Mouse (Mus musculus) ES-Bruce4 (cell line): Measurements from ENCODE around the gene Apoa5. TPM values are rescaled to one million over a fixed set of nuclear protein-coding genes. Genes with fewer than 3 reads are reported as not detected.

Source experiments
- H3K27ac ChIP-seq: 2 replicates; pipeline ENCODE4 v1.5.1; 2012; ENCODE audit warnings: low read length, inconsistent platforms; ENCODE audit not compliant: insufficient read depth
- H3K27me3 ChIP-seq: 2 replicates; pipeline ENCODE4 v1.6.1; 2012; ENCODE audit warnings: mild to moderate bottlenecking, low read length, inconsistent platforms; ENCODE audit not compliant: control insufficient read depth, poor library complexity, insufficient read depth, severe bottlenecking
- H3K36me3 ChIP-seq: 2 replicates; pipeline ENCODE4 v1.6.1; 2012; ENCODE audit warnings: inconsistent platforms, mild to moderate bottlenecking, low read length, moderate library complexity; ENCODE audit not compliant: control insufficient read depth, poor library complexity, insufficient read depth, severe bottlenecking
- H3K4me1 ChIP-seq: one replicate; pipeline ENCODE4 v1.8.1; 2011; ENCODE audit warnings: low read length; ENCODE audit not compliant: control insufficient read depth, insufficient read depth
- H3K4me3 ChIP-seq: 2 replicates; pipeline ENCODE4 v1.5.1; 2011; ENCODE audit warnings: low read depth, mild to moderate bottlenecking, low read length
- H3K9ac ChIP-seq: 2 replicates; pipeline ENCODE4 v1.6.1; 2012; ENCODE audit warnings: low read depth, mild to moderate bottlenecking, inconsistent platforms; ENCODE audit not compliant: poor library complexity, severe bottlenecking
- H3K9me3 ChIP-seq: replicated peaks from 2 replicates; pipeline ENCODE4 v1.6.1; 2012; ENCODE audit warnings: mild to moderate bottlenecking, low read length, inconsistent platforms; ENCODE audit not compliant: control insufficient read depth, poor library complexity, insufficient read depth, severe bottlenecking
- CTCF ChIP-seq: IDR thresholded peaks from one replicate; pipeline ENCODE4 v1.8.1; 2011; ENCODE audit warnings: low read depth, low read length
- EP300 ChIP-seq: IDR thresholded peaks from 2 replicates; pipeline ENCODE4 v1.6.1; 2011; ENCODE audit warnings: low read depth, low read length; ENCODE audit not compliant: insufficient read depth
- POLR2A ChIP-seq: IDR thresholded peaks from one replicate; pipeline ENCODE4 v1.8.1; 2011; ENCODE audit warnings: low read length; ENCODE audit not compliant: insufficient read depth
- polyA plus RNA-seq: library from polyadenylated mRNA; stranded (reverse); fragments of >200 nt; gene quantifications from 2 replicates; pipeline ENCODE4 v1.2.4, GENCODE M21; 2011; ENCODE audit warnings: low read depth; ENCODE audit not compliant: missing spikeins, insufficient read depth, insufficient read length

The Apoa5 gene
- polyA plus RNA-seq, 1 experiment, result not detected

GRCm38 (mm10) chr9:46240526-46241153 lies 27.8 kb upstream of the Apoa5 start, which contains the start of gene Apoa4:
Apoa4 (plus strand) TSS chr9:46240696.
- Histone ChIP-seq H3K27ac (no peak within 1 kb of the TSS), H3K9ac (no peak within 1 kb of the TSS), H3K4me3 (no peak within 1 kb of the TSS), H3K9me3 (no peaks in the 10 kb centered on the region), H3K36me3 (no peaks in the 10 kb centered on the region), H3K4me1 (no peaks in the 10 kb centered on the region), H3K27me3 (no peaks in the 10 kb centered on the region)
- no peak for TF ChIP-seq POLR2A
- no peak for TF ChIP-seq CTCF
- TF ChIP-seq EP300, result no peak

GRCm38 (mm10) chr9:46241818-46242217 lies 26.6 kb upstream of the Apoa5 start:
- Histone ChIP-seq H3K27me3 (no peaks in the 10 kb centered on the region), H3K9me3 (no peaks in the 10 kb centered on the region), H3K4me1 (no peaks in the 10 kb centered on the region), H3K27ac (no peak overlapping the region), H3K4me3 (no peak overlapping the region), H3K9ac (no peak overlapping the region), H3K36me3 (no peaks in the 10 kb centered on the region)
- TF ChIP-seq EP300 (no peak), POLR2A (no peak), CTCF (no peak)

GRCm38 (mm10) chr9:46243122-46243521 lies 25.3 kb upstream of the Apoa5 start:
- H3K36me3 ChIP-seq, result no peaks in the 10 kb centered on the region
- no peaks in the 10 kb centered on the region for H3K27me3 ChIP-seq
- no peak overlapping the region for H3K9ac ChIP-seq
- H3K9me3 ChIP-seq, result no peaks in the 10 kb centered on the region
- no peaks in the 10 kb centered on the region for H3K4me1 ChIP-seq
- H3K27ac ChIP-seq, result no peak overlapping the region
- H3K4me3 ChIP-seq, result no peak overlapping the region
- TF ChIP-seq EP300, result no peak
- TF ChIP-seq POLR2A, result no peak
- TF ChIP-seq CTCF, result no peak

- H3K4me1 ChIP-seq, result no peaks in the 10 kb centered on the region
- H3K9me3 ChIP-seq, result no peaks in the 10 kb centered on the region
- TF ChIP-seq CTCF, result no peak
- no peak for TF ChIP-seq EP300
- no peak for TF ChIP-seq POLR2A
- H3K36me3 ChIP-seq, result no peaks in the 10 kb centered on the region
- no peak overlapping the region for H3K4me3 ChIP-seq
- H3K27ac ChIP-seq, result no peak overlapping the region
- H3K9ac ChIP-seq, result no peak overlapping the region
- H3K27me3 ChIP-seq, result no peaks in the 10 kb centered on the region
Measured at GRCm38 (mm10) chr9:46243584-46243983, 24.8 kb upstream of the Apoa5 start.

GRCm38 (mm10) chr9:46246752-46247324 lies 21.6 kb upstream of the Apoa5 start:
- H3K27me3 ChIP-seq, result no peaks in the 10 kb centered on the region
- no peaks in the 10 kb centered on the region for H3K4me1 ChIP-seq
- H3K9ac ChIP-seq, result no peak overlapping the region
- TF ChIP-seq CTCF (peak; percentile 54), POLR2A (no peak)
- no peaks in the 10 kb centered on the region for H3K36me3 ChIP-seq
- no peak overlapping the region for H3K27ac ChIP-seq
- no peak overlapping the region for H3K4me3 ChIP-seq
- no peaks in the 10 kb centered on the region for H3K9me3 ChIP-seq

GRCm38 (mm10) chr9:46256177-46256576 lies 12.3 kb upstream of the Apoa5 start:
- Histone ChIP-seq H3K36me3 (no peaks in the 10 kb centered on the region), H3K4me1 (peaks cover 2% of the 10 kb centered on the region), H3K9me3 (no peaks in the 10 kb centered on the region), H3K9ac (no peak overlapping the region), H3K27ac (no peak overlapping the region), H3K27me3 (no peaks in the 10 kb centered on the region), H3K4me3 (no peak overlapping the region)
- TF ChIP-seq POLR2A, result no peak
- no peak for TF ChIP-seq CTCF
- TF ChIP-seq EP300, result no peak
